Mouse (Mus musculus): ENCODE results near the gene Adcyap1r1. TPM values are rescaled to one million over a fixed set of nuclear protein-coding genes. Genes with fewer than 3 reads are reported as not detected.

The Adcyap1r1 gene
- total RNA-seq, 2 experiments from 2014 or later: 112 to 131 TPM

GRCm38 (mm10) chr6:55550926-55551325 lies 99.1 kb downstream of the Adcyap1r1 start:
- intact Hi-C loops (cut with DNase I): loop anchor here (10.0 kb wide), 1 partner anchor 254 kb away; no protein-coding TSS in a partner anchor
- peak; percentile 66 for DNase-seq

Small RNAs within 50 kb of the gene (microRNA-seq; reads per million reads assigned to microRNA genes)
- not detected for gene Gm44352

Other genes starting within 250 kb of the Adcyap1r1 start
- gene Mindy4, start 248.6 kb upstream of the Adcyap1r1 start, total RNA-seq (2021): 10 to 100 TPM; 13.4 to 14.6 TPM
- 1 to 10 TPM; 2.0 to 2.2 TPM for gene Aqp1, start 115.5 kb upstream of the Adcyap1r1 start, total RNA-seq (2021)
- not detected for gene Ghrhr, start 75.7 kb upstream of the Adcyap1r1 start, total RNA-seq (2021)
- gene Neurod6, start 229.3 kb downstream of the Adcyap1r1 start, total RNA-seq (2021): 100 to 1,000 TPM; 226 to 249 TPM